Mouse (Mus musculus): ENCODE data around the gene Ccl20.

Ccl20 gene

DNA sequence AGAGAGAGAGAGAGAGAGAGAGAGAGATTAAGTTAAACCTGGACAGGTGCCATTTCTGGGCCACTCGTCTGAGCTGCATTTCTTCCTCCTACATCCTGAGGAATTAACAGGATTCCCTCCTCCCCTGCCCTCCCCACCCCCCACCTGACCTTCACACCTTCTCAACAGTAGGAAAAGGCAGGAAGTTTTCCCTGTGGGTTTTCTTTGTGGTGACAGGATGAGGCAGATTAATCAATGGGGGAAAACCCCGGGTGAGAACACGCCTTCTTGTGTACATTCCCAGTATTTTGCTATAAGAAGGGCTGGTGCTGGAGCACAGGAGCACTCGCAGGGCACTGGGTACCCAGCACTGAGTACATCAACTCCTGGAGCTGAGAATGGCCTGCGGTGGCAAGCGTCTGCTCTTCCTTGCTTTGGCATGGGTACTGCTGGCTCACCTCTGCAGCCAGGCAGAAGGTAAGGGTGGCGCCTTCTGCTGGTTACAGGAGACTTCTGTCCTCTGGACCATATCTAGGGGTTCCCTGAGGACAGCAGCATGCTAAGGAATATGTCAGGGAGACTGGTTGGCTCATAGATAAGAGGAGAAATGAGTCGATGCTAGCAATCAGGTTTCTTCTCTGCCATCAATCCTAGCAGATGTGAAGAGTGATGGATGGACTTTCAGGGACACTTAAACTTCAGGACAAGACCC lies at the start of gene Ccl20:
Gene Ccl20 (plus strand): TSS at position 320 of the 691 bp plus-strand sequence.
- DNase-seq (ENCODE audit: low spot score in 2 of 2), result no peak

DNA sequence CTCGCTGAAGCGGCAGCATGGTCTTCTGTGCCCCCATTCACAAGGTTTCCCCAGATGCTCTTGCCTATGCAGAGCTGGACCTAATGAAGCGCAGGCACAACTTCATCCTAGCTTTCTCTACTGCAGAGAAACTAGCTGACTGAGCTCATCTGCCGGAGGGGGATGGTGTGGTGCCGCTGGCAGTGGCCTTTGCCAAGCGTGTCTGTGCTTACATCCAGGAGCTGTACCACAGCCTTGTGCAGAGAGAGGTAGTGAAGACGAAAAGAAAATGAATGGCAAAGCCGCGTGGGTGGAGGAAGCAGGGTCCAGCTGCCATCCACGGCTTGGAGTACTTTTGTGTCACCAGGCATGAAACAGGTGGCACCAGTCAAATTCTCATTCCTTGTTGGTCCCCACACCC lies 49.4 kb upstream of the Ccl20 start:
- DNase-seq (ENCODE audit: low spot score in 2 of 2), result peak in 1 of 2 experiments; percentile 7

DNA sequence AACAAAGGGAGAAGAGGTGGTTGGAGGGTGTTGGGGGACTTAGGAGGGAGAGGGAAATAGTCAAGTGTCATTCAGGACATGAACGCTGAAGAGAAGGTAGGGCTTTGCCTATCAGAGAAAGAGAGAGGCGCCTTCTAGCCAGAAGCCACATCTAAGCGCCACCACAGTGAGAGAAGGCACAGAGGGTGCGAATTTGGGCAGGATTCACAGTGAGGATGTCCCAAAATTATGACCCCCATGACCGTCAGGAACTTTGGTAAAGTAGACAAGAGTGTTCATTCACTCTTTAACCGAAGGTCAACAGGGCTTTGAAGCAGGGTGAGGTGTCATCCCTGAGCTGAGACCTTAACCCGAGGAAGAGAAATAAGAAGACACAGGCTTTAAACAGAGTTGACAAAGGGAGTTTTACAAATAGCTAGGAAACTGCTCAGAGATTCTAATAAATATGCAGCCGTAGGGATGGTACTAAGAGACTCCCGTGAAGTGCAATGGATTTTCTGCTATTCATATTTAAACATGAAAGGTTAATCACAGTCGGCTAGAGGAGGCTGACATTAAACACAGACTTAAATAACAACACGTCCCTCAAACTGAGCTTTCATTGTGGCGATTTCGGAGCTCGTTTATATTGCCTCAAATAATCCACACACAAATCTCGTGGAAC lies 40.9 kb upstream of the Ccl20 start:
- no peak for DNase-seq (ENCODE audit: low spot score in 2 of 2)

DNA sequence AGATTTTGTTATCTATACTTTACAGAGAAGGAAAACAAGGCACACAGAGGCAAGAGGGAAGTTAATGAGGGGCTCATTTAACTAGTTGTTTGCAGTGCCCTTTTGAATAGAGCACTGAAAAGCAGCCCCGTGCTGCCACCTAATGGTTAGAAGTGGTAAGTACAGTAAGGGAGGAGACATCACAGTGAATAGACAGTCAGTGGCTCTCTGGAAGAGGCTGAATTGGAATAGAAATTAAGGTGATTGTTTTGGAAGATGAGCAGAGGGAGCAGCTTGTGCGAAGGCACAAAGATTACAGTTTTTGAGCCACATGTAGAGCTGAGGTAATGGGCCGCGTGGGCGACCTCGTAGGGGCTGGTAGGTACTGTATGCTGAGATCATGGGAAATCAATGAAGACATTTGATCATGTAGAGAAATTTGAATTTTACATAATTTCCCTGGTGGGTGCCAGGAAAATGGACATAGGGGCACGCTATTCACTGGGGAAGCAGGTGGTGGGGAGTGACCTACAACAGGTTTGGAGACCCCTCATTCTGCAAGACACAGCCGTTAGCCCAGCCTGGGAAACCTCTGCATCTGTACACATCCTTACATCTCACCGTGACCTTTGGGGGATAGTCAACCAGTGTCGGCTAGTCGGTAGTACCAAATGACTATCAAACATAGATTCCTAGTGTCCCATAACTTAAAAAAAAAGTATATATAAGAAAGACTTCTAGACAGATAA lies 40.2 kb upstream of the Ccl20 start:
- peak; percentile 22 to 45 for DNase-seq (ENCODE audit: low spot score in 2 of 2)

DNA sequence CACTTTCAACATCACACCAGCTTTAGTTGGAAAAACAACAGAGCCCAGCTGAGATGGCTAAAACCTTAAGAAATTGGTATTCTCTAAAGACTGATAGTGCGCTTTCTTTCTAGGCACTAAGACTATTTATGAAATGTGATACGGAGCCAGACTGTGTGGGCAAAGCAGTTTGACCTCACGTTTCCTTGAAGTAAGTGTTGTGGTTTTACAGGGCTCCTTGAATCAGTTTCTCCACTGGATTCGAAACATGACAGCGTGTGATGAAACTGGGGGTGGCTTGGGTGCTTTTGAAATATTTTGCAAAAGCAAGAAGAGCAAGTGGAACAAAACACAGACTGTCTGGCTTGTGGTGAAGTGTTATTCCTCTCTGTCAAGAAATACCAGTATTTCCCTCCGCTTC lies 39.5 kb upstream of the Ccl20 start:
- DNase-seq (ENCODE audit: low spot score in 2 of 2), result peak; percentile 16 to 23

DNA sequence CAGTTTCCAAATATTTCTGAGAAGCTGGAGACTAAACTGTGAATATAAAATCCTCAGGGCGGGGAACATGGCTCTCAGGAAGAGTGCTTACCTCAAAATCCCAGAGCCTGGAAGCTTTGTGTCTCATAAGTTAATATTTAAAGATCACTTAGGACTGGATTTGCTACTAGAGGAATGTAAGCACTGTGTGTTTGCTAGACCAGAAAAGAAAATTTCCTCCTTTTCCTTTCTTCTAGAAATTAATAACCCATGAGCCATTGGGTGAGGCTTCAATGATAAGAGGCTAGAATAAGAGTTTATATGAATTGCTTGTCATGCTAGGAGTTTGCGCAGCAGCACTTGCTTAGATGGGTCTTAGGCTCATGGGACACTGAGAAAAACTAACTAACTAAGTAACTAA lies 31.8 kb upstream of the Ccl20 start:
- DNase-seq (ENCODE audit: low spot score in 2 of 2), result no peak

DNA sequence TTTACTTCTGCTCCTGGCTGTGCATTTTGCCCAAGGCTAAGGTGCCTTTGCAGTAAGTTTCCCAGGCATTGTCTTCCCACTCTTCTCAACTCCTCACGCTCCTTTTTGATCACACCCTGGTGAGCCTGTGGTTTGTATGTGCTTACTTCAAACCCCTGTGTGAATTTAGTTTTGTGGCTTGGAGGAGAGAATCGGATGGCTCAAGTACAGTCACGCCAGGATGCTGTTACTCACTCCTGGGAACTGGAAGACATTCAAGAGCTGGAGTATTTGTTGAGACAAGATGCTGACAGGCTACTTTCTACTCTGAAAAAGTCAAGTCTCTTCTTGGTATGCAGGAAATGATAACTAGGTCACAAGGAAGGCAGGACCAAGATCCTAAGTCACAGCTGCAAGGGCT lies 25.3 kb upstream of the Ccl20 start:
- DNase-seq (ENCODE audit: low spot score in 2 of 2), result no peak

DNA sequence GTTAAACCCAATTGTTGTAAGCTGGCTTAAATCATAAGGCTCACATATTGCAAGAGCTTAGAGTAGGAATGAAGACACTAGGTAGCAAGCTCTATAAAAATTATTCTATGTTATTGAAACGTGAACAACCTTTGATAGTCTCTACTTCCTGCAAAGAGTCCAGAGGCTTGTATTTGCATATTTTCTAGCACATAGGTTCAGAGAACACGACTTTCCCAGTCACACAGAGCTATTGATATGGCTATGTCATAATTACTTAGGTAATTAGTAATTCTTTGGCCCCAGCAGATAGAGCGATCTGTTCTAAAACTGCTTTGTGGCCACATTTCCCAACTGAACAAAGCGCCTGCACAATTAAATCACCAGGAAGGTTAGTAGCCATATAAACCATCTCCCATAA lies 19.6 kb upstream of the Ccl20 start:
- DNase-seq (ENCODE audit: low spot score in 2 of 2), result no peak

DNA sequence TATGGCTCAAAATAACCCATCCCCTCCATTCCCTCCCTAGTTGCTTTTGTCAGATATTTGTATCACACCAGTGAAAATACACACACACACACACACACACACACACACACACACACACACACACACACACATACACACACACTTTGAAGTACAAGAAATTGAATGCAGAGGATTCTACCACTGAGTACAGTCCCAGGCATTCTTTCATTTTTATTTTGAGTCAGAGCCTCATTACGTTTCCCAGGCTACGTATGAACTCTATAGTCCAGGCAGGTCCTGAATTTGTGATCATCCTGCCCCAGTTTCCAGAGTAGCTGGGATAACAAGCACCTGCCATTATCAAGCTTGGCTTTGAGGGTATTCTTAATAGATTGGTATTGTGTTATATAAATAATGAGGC lies 17.4 kb upstream of the Ccl20 start:
- DNase-seq (ENCODE audit: low spot score in 2 of 2), result no peak

DNA sequence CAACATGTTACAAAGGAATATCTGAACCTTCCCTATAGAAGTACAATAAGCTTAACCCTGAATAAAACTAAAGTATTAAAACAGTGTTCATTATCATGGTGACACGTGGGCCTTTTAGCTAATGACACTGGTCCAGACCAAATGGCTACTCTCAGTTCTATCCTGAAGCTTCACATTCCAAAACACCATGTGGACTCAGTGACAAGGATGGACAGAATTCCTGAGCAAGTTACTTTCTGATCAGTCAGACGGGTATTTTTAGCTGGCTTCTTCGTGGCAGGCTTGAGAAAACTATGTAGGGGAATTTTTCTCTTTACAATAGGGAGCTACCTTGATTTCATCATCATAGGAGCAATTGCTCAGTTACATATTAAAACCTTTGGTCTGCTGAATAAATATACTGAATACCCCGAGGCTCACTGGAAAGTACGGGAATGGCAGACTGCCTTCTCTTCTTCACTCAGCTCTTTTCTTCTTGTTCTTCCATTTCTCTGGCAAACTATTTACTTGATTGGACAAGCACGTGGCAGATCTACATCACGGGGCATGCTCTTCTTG lies 16.9 kb upstream of the Ccl20 start:
- DNase-seq (ENCODE audit: low spot score in 2 of 2), result no peak

DNA sequence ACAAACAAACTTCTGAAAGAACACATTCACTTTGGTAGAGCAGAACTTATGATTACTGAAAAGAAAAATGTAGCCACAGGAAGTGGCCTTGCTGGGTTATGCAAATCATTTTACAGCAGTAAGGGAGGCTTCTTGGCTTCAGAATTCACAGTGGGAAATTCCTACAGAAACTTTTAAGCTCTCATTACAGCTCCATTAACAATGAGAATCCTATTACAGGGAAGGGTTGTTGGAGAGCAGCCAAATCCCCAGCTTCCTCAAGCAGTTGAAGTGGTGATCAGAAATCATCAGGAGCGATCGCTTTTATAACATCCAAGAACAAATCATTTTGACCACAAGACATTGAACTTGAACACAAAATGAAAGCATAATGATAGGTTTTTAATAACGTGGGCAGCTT lies 14.7 kb upstream of the Ccl20 start:
- no peak for DNase-seq (ENCODE audit: low spot score in 2 of 2)

DNA sequence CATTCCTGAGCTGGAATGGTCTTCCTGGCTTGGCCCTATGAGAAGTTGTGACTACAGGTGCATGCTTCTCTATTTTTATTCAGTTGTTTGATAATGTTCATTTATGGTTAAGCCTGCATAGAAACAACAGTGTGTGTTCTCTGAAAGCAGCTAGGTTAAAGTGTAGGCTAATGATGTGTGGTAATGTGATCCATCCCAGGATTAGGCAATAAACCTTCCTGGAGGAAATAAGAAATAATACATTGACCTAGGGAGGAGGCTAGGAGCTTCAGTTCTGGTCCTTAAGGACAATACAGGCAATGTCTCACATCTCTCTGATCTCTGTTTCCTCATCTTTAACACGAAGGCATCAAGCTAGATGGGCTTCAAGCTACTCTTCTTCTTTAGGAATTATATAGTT lies 11.1 kb upstream of the Ccl20 start:
- DNase-seq (ENCODE audit: low spot score in 2 of 2), result no peak

DNA sequence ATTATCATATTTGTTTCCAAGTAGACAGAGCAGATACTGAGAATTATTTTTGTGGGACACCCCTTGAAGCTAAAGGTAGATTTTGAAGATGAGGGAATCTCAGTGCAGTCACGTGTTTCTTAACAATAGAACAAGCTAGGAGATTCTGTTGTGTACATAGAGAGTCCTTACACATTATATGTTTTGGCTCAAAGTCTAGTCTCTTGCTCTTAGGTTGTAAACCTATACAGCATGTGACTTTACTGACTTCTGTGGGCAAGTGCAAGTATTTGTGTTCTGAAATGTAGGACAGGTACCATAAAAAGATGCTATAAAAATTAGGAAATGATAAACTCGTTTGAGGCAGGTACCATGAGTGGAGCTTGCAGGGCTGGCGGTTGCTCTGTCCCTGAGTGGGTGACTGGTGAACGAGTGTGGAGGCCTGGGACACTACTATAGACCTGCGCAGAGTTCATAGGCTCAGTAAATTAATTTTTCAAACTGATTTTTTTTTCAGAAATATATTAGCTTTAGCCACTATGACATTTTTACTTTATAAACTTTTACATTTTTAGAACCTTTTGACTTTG lies 9.1 kb upstream of the Ccl20 start:
- DNase-seq (ENCODE audit: low spot score in 2 of 2), result no peak

DNA sequence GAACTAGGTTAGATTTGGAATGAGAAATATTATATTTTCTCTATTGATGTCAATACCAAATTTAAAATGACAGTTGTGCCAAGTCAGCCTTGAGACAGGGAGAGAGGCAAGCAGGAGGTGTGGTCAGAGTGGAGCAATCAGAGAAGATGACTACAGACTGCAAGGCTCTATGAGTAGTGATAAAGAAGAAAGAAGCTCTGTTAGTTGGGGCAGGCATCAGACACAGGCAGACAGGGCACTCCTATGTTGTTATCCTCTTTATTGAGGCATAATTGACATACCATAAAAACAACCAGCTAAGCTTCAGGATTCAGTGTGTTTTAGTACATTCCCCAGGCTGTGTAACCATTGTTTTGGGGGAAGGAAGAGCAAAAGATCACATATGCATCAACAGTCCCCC lies 5.6 kb upstream of the Ccl20 start:
- no peak for DNase-seq (ENCODE audit: low spot score in 2 of 2)

DNA sequence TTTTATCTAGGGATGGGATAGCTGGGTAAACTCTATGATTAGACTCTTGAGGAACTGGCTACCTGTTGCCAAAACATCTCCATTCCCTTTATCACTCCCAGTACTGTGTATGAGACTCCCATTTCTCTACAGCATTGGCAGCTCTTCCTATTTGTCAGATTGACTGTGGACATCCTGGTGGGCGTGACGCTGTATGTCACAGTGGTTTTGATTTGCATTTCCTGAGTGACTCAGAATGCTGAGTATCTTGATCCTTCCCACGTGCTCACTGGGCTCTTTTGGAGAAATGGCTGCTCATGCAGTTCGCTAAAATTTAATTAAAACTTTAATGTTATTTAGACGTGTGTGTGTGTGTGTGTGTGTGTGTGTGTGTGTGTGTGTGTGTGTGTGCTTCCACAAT lies 4.8 kb upstream of the Ccl20 start:
- no peak for DNase-seq (ENCODE audit: low spot score in 2 of 2)

DNA sequence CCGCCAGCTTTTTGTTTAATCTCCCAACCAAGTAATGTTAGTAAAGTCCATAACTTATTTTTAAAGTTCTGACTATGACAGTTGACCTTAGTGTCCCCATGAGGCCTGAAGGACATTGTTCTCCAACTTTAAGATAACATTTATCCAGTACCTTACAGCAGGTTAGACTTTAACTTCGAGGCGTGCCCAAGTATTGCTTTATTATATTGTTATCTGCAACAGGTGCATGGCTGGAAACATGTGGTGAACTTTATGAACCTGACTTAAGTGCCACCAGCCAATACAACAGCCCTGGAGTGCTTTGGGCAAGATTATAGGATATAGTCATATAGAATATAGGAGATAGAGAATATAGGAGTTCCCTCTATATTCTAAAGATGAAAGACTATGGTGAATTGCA lies 651 bp downstream of the Ccl20 start:
- no peak for DNase-seq (ENCODE audit: low spot score in 2 of 2)

DNA sequence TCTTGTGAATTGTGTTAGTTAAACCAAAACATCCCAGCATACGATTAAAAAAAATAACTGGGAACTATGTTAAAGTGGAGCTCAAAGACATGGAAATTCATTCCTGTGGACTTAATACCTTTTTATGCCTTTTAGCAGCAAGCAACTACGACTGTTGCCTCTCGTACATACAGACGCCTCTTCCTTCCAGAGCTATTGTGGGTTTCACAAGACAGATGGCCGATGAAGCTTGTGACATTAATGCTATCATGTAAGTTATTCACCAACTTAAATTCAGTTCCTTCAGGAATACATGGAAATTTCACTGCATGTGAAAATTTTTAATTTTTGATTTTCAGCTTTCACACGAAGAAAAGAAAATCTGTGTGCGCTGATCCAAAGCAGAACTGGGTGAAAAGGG lies 1.1 kb downstream of the Ccl20 start:
- peak; percentile 39 to 56 for DNase-seq (ENCODE audit: low spot score in 2 of 2)

DNA sequence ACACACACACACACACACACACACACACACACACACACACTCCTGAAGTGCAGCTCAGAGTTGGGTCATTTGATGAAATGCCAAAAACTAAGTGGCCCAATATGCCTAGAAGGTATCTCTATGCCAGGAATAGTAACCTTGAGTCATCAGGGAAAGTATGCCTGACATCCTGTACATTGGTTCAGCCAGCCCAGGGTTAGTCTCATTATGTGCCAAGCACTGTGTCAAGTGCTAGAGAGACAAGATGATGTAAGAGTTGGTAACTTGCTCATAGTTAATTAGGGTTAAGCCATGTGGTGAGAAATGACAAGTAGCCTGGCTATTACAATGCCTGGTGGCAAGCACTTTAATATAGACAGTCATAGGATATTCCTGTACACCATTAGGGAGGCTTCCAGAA lies 3.3 kb downstream of the Ccl20 start:
- no peak for DNase-seq (ENCODE audit: low spot score in 2 of 2)

DNA sequence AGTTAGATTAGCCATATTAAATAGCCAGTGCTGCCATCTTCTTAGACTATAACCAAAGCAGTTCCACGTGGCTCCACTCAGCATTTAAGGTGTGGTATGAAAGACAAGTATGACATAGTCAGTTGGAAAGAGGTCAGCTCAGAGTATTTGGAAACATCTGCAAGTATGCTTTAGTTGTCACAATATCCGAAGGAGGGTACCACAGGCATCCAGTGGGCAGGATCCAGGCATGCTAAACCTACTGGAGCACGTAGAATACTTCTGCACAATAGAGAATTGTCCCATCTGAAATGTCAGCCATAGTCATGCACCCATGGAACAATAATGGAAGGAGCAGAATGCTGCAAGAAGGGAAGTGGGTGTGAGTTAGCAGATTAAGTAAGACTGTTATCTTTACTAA lies 3.7 kb downstream of the Ccl20 start:
- DNase-seq (ENCODE audit: low spot score in 2 of 2), result no peak

DNA sequence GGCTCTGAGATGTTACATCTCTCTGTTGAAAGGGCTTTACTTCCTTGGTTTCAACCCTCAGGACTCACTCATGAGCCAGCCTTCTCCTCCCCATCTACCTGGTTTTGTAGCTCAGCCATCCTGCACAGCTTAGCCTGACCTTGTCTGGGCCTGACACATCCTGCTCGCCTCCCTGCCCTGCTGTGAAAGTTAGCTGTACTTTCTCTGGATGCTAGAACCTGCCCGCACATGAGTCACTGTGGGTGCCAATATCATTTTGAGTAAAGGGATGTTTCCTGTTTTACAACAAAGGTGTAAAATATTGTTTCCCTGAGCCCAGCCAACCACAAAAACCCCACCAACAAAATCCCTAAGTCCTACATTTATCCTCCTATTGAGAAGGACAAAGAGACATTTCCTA lies 6.6 kb downstream of the Ccl20 start:
- DNase-seq (ENCODE audit: low spot score in 2 of 2), result no peak

DNA sequence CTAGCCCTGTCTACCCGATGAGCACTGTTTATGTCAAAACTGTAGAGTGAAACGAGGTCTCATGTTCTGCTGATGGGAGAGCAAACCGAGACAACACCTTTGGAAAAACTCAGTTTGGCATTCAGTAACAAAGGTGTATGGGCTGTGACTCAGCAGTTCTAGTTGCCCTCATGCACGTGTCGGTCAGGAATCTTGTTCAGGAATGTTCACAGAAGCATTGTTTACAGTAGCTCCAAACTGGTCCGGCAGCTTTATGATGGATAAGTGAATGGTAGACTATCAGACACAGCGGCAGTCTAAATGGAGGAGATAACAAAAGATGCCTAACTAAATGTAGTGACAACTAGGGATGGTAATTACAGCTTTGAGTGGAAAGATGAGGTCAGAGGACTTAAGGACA lies 19.3 kb downstream of the Ccl20 start:
- no peak for DNase-seq (ENCODE audit: low spot score in 2 of 2)

DNA sequence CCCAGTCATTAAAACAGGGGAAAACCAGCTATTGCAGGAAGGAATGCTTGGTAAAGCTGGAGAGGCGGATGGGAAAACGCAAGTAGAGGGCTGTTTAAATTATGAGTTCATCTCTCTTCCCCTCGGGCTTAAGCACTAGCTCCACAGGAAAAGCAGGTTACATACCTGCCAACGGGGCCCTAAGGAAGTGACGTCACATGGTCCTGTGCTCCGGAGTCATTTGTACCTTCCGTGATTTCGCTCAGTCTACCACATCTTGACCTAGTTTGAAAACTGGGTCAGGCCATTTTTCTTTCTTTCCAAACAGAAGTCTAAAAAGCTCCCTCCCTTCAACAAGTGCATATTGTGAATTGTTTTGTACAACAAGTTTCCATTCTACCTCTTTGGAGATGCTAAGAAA lies 21.3 kb downstream of the Ccl20 start:
- DNase-seq (ENCODE audit: low spot score in 2 of 2), result no peak

DNA sequence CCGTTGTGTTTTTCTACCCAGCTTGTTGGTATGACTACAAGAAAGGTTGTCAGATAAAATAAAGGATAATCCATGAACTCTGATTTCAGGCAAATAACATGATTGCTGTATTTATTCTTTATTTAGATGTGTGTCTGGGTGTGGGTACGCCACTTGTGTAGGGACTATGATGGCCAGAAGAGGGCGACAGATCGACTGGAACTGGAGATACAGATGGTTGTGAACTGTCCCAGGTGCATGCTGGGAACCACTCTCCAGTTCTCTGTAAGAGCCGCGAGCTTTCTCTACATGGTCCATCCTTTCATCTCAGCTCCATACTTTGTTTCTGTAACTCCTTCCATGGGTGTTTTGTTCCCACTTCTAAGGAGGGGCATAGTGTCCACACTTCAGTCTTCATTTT lies 22.2 kb downstream of the Ccl20 start:
- DNase-seq (ENCODE audit: low spot score in 2 of 2), result no peak
